8 mouse cellular contexts compared by ENCODE assay signal in the genomic region with DNA sequence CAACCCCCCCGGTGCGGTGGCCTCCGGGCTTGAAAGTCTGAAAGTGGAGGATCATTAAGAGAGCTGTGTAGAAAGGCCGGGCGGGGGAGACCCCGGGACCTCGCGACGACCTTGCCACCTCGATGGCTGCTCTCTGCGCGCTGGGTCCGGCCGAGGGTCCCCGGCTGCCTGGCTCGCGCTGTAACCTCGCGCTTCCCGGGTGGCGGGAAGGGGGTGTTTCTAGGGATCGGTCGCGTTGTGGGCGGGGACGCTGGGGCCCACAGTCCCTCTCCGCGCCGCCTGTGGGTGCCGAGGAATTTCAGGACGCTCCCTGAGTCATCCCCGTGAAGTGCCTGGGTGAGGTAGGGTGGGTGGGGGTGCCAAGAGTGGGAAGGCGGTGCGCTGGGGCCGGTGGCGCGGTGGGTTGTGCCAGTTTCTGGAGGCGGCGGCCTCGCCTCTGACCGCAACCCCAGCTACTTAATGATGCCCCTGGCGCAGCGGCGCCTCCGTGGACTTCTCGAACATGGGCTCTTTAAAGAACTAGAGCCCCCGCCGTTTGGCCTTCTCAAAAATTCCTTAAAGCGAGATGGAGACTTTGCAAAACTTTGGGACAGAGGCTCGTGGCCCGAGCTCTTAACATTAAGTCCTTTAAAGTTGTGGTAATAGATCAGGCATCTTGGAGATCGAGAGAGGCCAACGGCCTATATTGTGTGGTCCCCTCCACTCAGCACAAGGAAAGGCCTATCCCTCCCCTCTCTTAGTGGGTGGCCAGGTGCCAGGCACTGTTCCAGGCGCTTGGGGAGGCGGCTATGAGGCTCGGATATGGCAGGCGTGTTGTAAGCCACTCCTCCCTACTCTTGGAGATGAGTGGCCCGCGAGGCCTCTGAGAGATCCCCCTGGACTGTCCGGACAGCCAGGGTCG. TPM values are rescaled to one million over a fixed set of nuclear protein-coding genes. Genes with fewer than 3 reads are reported as not detected.
DNase-seq lines count a peak whose midpoint lies in the region; ATAC-seq and TF ChIP-seq lines count a peak whose summit lies in the region.

No protein-coding gene starts in this region.

- no peak for TF ChIP-seq EP300 in heart, adult 2 months (IDR thresholded peaks at IDR 0.05; ENCODE audit: insufficient read depth, low read depth, low read length)

- peak overlapping the region; percentile 54 for H3K9ac ChIP-seq in heart, adult 2 months (ENCODE audit: low read depth, low read length)
- peak overlapping the region; percentile 92 for H3K9ac ChIP-seq in heart, embryonic 13.5 days
- peak overlapping the region; percentile 78 for H3K9ac ChIP-seq in midbrain, embryonic 11.5 days (ENCODE audit: low read length)

- peak overlapping the region; percentile 84 for H3K27ac ChIP-seq in heart, adult 2 months
- H3K27ac ChIP-seq in heart, embryonic 13.5 days (replicated peaks) = peak overlapping the region; percentile 96
- H3K27ac ChIP-seq in limb, embryonic 10.5 days = peak overlapping the region; percentile 90
- H3K27ac ChIP-seq in midbrain, embryonic 11.5 days (ENCODE audit: low read depth, low read length) = peak overlapping the region; percentile 95

- H3K27me3 ChIP-seq in heart, adult 2 months (ENCODE audit: control insufficient read depth, insufficient read depth, low read length) = no peaks in the 10 kb centered on the region
- 0 out of 2 replicates have a peak, but pooled peaks cover 3% of the 10 kb centered on the region for H3K27me3 ChIP-seq in heart, embryonic 13.5 days (replicated peaks)
- H3K27me3 ChIP-seq in limb, embryonic 10.5 days (ENCODE audit: low read depth, poor library complexity, severe bottlenecking) = peaks cover 21% of the 10 kb centered on the region
- H3K27me3 ChIP-seq in midbrain, embryonic 11.5 days (ENCODE audit: control insufficient read depth, insufficient read depth, low read length) = peaks cover 15% of the 10 kb centered on the region; the same call in 1 of the 2 replicates

- peaks cover 10% of the 10 kb centered on the region for H3K4me1 ChIP-seq in heart, adult 2 months (ENCODE audit: control insufficient read depth, insufficient read depth, low read length)
- H3K4me1 ChIP-seq in heart, embryonic 13.5 days = peaks cover 92% of the 10 kb centered on the region
- H3K4me1 ChIP-seq in limb, embryonic 10.5 days = peaks cover 97% of the 10 kb centered on the region
- peaks cover 85% of the 10 kb centered on the region for H3K4me1 ChIP-seq in midbrain, embryonic 11.5 days (ENCODE audit: control insufficient read depth, insufficient read depth, low read length)

- H3K4me3 ChIP-seq in heart, adult 2 months = peak overlapping the region; percentile 59
- peak overlapping the region; percentile 74 for H3K4me3 ChIP-seq in heart, embryonic 13.5 days
- peak overlapping the region; percentile 77 for H3K4me3 ChIP-seq in limb, embryonic 10.5 days
- peak overlapping the region; percentile 67 for H3K4me3 ChIP-seq in midbrain, embryonic 11.5 days (ENCODE audit: low read depth, low read length)

- H3K4me2 ChIP-seq in heart, embryonic 13.5 days = peak overlapping the region; percentile 99
- H3K4me2 ChIP-seq in midbrain, embryonic 11.5 days = peak overlapping the region; percentile 92

- under 1% methylated on average over 59 of the region's 61 CpGs for WGBS in heart, adult 2 months
- WGBS in heart, embryonic 13.5 days = under 1% methylated on average over 61 of the region's 61 CpGs
- WGBS in limb, embryonic 10.5 days = under 1% methylated on average over 61 of the region's 61 CpGs
- under 1% methylated on average over 60 of the region's 61 CpGs for WGBS in midbrain, embryonic 11.5 days

- no peaks in the 10 kb centered on the region for H3K36me3 ChIP-seq in heart, adult 2 months (ENCODE audit: control insufficient read depth, insufficient read depth, low read length)
- no peaks in the 10 kb centered on the region for H3K36me3 ChIP-seq in heart, embryonic 13.5 days
- no peaks in the 10 kb centered on the region for H3K36me3 ChIP-seq in limb, embryonic 10.5 days
- H3K36me3 ChIP-seq in midbrain, embryonic 11.5 days (ENCODE audit: control insufficient read depth, insufficient read depth, low read length) = no peaks in the 10 kb centered on the region

- intact Hi-C loops in heart, adult 2 months (cut with DNase I) = loop anchor here (5.0 kb wide), 1 partner anchor 309 kb away; the partner anchor contains the start of gene Gse1

- DNase-seq in heart, adult 2 months = peak in 1 of 2 experiments; percentile 62
- no peak for DNase-seq in heart, adult 9 months (ENCODE audit: low spot score in 2 of 2)
- DNase-seq in c-Kit-negative CD71-positive TER-119-positive erythroid progenitor cells, embryonic 14.5 days (ENCODE audit: low read depth, low spot score) = peak; percentile 46
- peak; percentile 68 for DNase-seq in limb, embryonic 10.5 days (ENCODE audit: low spot score)
- peak; percentile 92 for DNase-seq in midbrain, embryonic 11.5 days (ENCODE audit: low spot score, missing footprints)
- peak; percentile 57 to 71 for DNase-seq in thymus, postnatal 36 days

- H3K79me2 ChIP-seq in heart, adult 2 months (replicated peaks; ENCODE audit: control insufficient read depth, insufficient read depth, low read length) = no peaks in the 10 kb centered on the region

- no peak for TF ChIP-seq CTCF in heart, adult 2 months (IDR thresholded peaks at IDR 0.05)

- H3K9me3 ChIP-seq in heart, embryonic 13.5 days = no peaks in the 10 kb centered on the region
- no peaks in the 10 kb centered on the region for H3K9me3 ChIP-seq in limb, embryonic 10.5 days (replicated peaks)
- no peaks in the 10 kb centered on the region for H3K9me3 ChIP-seq in midbrain, embryonic 11.5 days (ENCODE audit: control insufficient read depth, low read length)

- peak; percentile 22 for ATAC-seq in CD4-positive, CD25-positive, alpha-beta regulatory T cell, adult 4 months
- no peak; the same call in 1 of the 2 replicates for ATAC-seq in heart, embryonic 13.5 days (ENCODE audit: extremely low read depth, insufficient number of reproducible peaks, low FRiP score, low TSS enrichment)
- ATAC-seq in midbrain, embryonic 11.5 days (ENCODE audit: low FRiP score) = peak; percentile 17

- TF ChIP-seq POLR2A in heart, adult 2 months (IDR thresholded peaks at IDR 0.05; ENCODE audit: insufficient read depth, low read depth, low read length) = no peak

RNA-seq across cellular contexts. Expression of gene Gins2, which starts 52.5 kb away (rescaled TPM):
- 1 to 10 TPM; 1.1 to 1.5 TPM for total RNA-seq in heart, adult 2 months (2021)
- 1.3 and 1.4 TPM in 2 replicates for polyA plus RNA-seq in heart, adult 2 months (2012; rRNA removed)
- polyA plus RNA-seq in CD4-positive, CD25-positive, alpha-beta regulatory T cell, adult 4 months (2017; shearing (Covaris generic)) = 10 to 100 TPM; 14.6 to 20.6 TPM
- polyA plus RNA-seq in heart, embryonic 13.5 days (2015; fragmentation: Nextera tagmentation; extraction: Ambion mirVana) = 79.8 and 80.4 TPM in 2 replicates
- 153 and 167 TPM in 2 replicates for polyA plus RNA-seq in limb, embryonic 10.5 days (2016; fragmentation: Nextera tagmentation; extraction: Ambion mirVana)
- polyA plus RNA-seq in midbrain, embryonic 11.5 days (2014; fragmentation: Nextera tagmentation; extraction: Ambion mirVana) = 113 and 120 TPM in 2 replicates

Comparison
In these comparisons a context has a peak if more than half of its experiments do, and no peak if none do; other contexts are left out.
1. DNase-seq: peak in c-Kit-negative CD71-positive TER-119-positive erythroid progenitor cells, embryonic 14.5 days (single experiment), limb, embryonic 10.5 days (single experiment), midbrain, embryonic 11.5 days (single experiment) and thymus, postnatal 36 days (2 of 2); none in heart, adult 9 months (0 of 2).
2. Peak in every context shown above with its lines, with median percentiles within 50 percentile points of each other: H3K27ac ChIP-seq, H3K4me3 ChIP-seq and H3K9ac ChIP-seq.